Mouse (Mus musculus): Measurements from ENCODE around the gene Ptgds. TPM values are rescaled to one million over a fixed set of nuclear protein-coding genes. Genes with fewer than 3 reads are reported as not detected.
A peak's percentile ranks its signal among the peaks of the same experiment; 100 is the strongest.

Ptgds gene
- polyA plus RNA-seq, 1 experiment from 2014 or later: 13.1 TPM

DNA sequence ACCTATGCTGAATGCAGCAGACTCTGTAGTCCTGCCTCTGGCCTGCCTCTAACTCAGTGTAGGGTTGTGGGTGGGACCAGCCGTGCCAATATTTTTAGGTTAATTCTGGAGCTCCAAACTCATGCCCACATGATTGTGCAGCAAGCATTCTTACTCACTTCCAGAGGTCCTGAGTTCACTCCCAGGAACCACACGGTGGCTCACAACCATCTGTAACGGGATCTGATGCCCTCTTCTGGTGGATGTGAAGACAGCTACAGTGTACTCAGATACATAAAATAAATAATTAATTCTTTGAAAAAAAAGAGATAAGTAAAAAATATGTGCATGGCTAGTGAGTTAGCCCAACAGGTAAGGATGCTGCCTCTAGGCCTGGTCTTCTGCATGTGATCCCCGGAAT is 26.6 kb upstream of the Ptgds start:
- Histone ChIP-seq H3K9ac (ENCODE audit: low read depth, low read length) (no peak overlapping the region), H3K27me3 (ENCODE audit: insufficient read depth, low read length) (no peaks in the 10 kb centered on the region), H3K27ac (no peak overlapping the region), H3K4me3 (replicated peaks; ENCODE audit: low read depth, low read length) (no peak overlapping the region), H3K36me3 (ENCODE audit: insufficient read depth, low read length) (no peaks in the 10 kb centered on the region), H3K4me1 (replicated peaks; ENCODE audit: insufficient read depth, low read length) (peaks cover 7% of the 10 kb centered on the region), H3K4me2 (ENCODE audit: low read length) (no peak overlapping the region), H3K9me3 (replicated peaks; ENCODE audit: low read length) (no peaks in the 10 kb centered on the region)
- peak; percentile 83 for TF ChIP-seq CTCF (IDR thresholded peaks at IDR 0.05; ENCODE audit: low read depth)
- WGBS: 41% methylated on average over 4 of the region's 4 CpGs
- ATAC-seq (replicated peaks; ENCODE audit: low FRiP score, low read depth) (no peak), DNase-seq (ENCODE audit: low spot score) (peak; percentile 62)

DNA sequence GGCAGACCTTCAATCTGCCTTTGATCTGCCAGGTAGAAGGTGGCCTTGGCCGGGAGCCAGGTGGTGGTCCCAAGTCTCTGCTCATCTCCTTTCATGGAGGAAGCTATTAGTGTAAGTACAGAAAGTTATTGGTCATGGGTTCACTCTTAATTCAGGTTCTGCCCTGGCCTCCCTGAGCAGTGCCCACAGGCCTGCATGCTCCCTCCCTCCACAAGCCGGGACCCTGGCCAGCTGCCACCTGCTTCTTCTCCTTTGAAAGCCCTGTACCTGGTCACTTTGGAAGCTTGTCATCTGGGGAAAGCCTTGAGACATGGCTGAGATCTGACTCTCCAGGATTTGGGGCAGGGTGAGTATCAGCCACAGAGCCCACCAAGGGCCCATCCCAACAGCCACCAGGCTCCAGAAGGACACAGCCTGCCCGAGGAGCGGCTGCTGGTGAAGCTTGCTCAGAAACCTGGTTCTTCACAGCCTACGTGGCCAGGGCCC is 23.7 kb upstream of the Ptgds start, which contains the start of gene Lcn12:
Gene Lcn12, minus strand, starts transcription at position 436 of the 486 bp plus-strand sequence.
- no peak within 1 kb of the TSS for H3K4me3 ChIP-seq (replicated peaks; ENCODE audit: low read depth, low read length)
- H3K27ac ChIP-seq: no peak within 1 kb of the TSS
- no peaks in the 10 kb centered on the region for H3K9me3 ChIP-seq (replicated peaks; ENCODE audit: low read length)
- no peaks in the 10 kb centered on the region for H3K4me1 ChIP-seq (replicated peaks; ENCODE audit: insufficient read depth, low read length)
- no peak for ATAC-seq (replicated peaks; ENCODE audit: low FRiP score, low read depth)
- H3K4me2 ChIP-seq (ENCODE audit: low read length): no peak within 1 kb of the TSS
- DNase-seq (ENCODE audit: low spot score): no peak
- no peaks in the 10 kb centered on the region for H3K36me3 ChIP-seq (ENCODE audit: insufficient read depth, low read length)
- no peaks in the 10 kb centered on the region for H3K27me3 ChIP-seq (ENCODE audit: insufficient read depth, low read length)
- no peak within 1 kb of the TSS for H3K9ac ChIP-seq (ENCODE audit: low read depth, low read length)
- 85% methylated on average over 5 of the region's 5 CpGs for WGBS
- no peak for TF ChIP-seq CTCF (IDR thresholded peaks at IDR 0.05; ENCODE audit: low read depth)

DNA sequence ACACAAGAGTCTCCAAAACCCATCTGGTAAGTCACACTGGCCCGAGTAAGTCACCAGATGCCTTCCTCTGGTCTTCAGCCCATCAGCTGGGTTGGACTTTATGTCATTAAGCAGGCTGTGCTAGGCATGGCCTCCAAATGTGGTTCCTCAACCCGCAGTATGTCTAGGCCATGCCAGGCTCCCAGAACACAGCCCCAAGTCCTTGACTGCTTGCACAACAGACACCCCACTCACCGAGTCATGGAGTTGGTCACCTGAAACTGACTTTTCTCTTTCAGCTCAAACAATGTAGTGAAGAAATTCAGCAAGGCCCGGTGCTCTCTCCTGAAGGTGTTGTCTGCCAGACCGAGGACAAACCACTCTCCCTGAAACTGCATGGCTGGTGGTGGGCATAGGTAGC is 23.1 kb upstream of the Ptgds start:
- DNase-seq (ENCODE audit: low spot score): no peak
- H3K36me3 ChIP-seq (ENCODE audit: insufficient read depth, low read length): no peaks in the 10 kb centered on the region
- no peak for ATAC-seq (replicated peaks; ENCODE audit: low FRiP score, low read depth)
- no peak for TF ChIP-seq CTCF (IDR thresholded peaks at IDR 0.05; ENCODE audit: low read depth)
- no peak overlapping the region for H3K4me3 ChIP-seq (replicated peaks; ENCODE audit: low read depth, low read length)
- H3K4me2 ChIP-seq (ENCODE audit: low read length): no peak overlapping the region
- 78% methylated on average over 5 of the region's 5 CpGs for WGBS
- no peaks in the 10 kb centered on the region for H3K4me1 ChIP-seq (replicated peaks; ENCODE audit: insufficient read depth, low read length)
- no peaks in the 10 kb centered on the region for H3K9me3 ChIP-seq (replicated peaks; ENCODE audit: low read length)
- H3K9ac ChIP-seq (ENCODE audit: low read depth, low read length): no peak overlapping the region
- no peaks in the 10 kb centered on the region for H3K27me3 ChIP-seq (ENCODE audit: insufficient read depth, low read length)
- no peak overlapping the region for H3K27ac ChIP-seq

DNA sequence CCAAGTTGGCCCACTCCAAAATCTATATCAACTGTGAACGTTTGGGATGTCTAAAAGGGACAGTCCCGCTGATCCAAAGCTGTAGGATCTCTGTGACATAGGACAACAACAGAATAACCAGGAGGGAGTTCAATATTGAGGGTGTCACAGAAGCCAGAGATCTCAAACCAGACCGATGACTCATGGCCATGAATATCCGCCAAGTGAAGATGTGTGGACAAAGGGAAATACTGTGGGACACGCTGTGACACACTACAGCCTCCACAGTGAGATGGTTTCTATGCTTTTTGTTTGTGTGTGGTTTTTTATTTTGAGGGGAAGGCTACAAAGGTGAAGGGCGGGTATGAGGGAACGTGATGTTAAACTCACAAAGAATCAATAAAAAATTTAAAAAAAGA is 18.8 kb upstream of the Ptgds start:
- Histone ChIP-seq H3K9me3 (replicated peaks; ENCODE audit: low read length) (no peaks in the 10 kb centered on the region), H3K9ac (ENCODE audit: low read depth, low read length) (no peak overlapping the region), H3K27ac (no peak overlapping the region), H3K36me3 (ENCODE audit: insufficient read depth, low read length) (no peaks in the 10 kb centered on the region), H3K4me1 (replicated peaks; ENCODE audit: insufficient read depth, low read length) (no peaks in the 10 kb centered on the region), H3K27me3 (ENCODE audit: insufficient read depth, low read length) (no peaks in the 10 kb centered on the region; the same call in 1 of the 2 replicates), H3K4me3 (replicated peaks; ENCODE audit: low read depth, low read length) (no peak overlapping the region), H3K4me2 (ENCODE audit: low read length) (no peak overlapping the region)
- no peak for DNase-seq (ENCODE audit: low spot score)
- 79% methylated on average over 7 of the region's 7 CpGs for WGBS
- no peak for ATAC-seq (replicated peaks; ENCODE audit: low FRiP score, low read depth)
- TF ChIP-seq CTCF (IDR thresholded peaks at IDR 0.05; ENCODE audit: low read depth): no peak

DNA sequence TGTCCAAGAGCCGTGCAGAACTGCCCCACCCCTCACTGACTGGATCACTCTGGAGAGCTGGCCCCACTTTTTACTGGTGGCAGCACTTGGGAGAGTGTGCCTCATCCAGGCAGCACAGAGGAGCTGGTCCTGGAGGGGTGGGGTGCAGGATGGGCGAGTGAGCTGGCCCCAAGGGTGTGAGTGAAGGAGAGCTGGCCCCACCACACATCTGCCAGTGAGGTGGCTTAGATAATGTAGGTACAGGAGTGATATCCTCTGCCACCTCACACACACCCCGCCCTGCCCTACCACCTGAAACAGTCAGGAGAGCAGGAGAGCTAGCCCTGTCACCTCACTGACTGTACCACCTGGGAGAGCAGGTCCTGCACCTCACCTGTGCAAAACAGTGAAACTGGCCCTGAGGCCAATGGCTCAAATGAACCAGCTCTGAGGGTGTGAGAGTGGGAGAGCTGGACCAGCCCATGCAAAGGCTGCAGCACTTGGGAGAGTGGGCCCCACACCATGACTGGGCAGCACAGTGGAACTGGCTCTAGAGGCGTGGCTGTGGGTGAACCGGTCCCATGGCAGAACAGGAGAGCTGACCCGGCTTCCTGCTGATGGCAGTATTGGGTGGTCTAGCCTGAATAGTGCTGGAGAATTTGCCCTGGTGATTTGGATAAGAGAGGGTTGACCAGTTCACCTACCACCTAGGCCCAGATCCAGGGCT is 18.3 kb upstream of the Ptgds start:
- whole genome bisulfite sequencing: 62% methylated on average over 6 of the region's 6 CpGs
- Histone ChIP-seq H3K4me1 (replicated peaks; ENCODE audit: insufficient read depth, low read length) (no peaks in the 10 kb centered on the region), H3K4me3 (replicated peaks; ENCODE audit: low read depth, low read length) (no peak overlapping the region), H3K27ac (no peak overlapping the region), H3K9me3 (replicated peaks; ENCODE audit: low read length) (no peaks in the 10 kb centered on the region), H3K9ac (ENCODE audit: low read depth, low read length) (no peak overlapping the region), H3K4me2 (ENCODE audit: low read length) (no peak overlapping the region), H3K27me3 (ENCODE audit: insufficient read depth, low read length) (no peaks in the 10 kb centered on the region; the same call in 1 of the 2 replicates), H3K36me3 (ENCODE audit: insufficient read depth, low read length) (no peaks in the 10 kb centered on the region)
- no peak for TF ChIP-seq CTCF (IDR thresholded peaks at IDR 0.05; ENCODE audit: low read depth)
- no peak for ATAC-seq (replicated peaks; ENCODE audit: low FRiP score, low read depth)
- no peak for DNase-seq (ENCODE audit: low spot score)

DNA sequence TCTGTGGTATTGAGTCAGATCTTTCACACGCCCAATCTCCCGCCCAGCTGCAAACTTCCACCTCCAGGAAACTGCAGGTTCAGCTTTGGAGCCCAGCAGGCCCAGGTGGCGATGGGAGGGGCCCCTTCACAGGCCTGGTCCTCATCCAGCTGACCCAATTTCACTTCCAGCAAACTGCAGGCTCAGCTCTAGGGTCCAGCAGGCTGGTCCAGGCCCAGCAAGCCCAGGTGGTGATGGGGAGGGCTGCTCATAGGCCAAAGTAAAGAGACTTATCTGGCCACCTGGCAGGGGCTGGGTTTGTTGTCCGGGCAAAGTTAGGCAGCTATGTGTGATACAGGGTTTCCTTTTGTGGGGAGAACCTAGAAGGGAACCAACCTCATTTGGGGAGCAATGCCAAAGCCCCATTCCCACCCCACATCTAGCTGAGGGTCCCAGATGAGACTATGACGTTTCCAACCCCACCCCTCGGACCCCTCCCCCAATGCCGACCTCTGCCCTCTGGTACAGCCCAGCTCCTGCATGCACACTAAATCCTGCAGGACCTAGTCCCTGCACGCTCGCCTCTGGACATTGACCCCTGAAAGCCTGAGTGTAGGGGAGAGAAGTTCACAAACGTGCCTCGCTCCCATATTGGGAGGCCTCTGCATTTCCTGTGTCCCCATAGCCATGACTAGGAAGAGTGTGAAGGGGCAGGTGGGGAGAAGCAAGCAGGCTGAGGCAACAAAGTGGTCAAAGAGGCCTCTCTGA is 15.2 kb upstream of the Ptgds start:
- no peak for TF ChIP-seq CTCF (IDR thresholded peaks at IDR 0.05; ENCODE audit: low read depth)
- Histone ChIP-seq H3K36me3 (ENCODE audit: insufficient read depth, low read length) (no peaks in the 10 kb centered on the region), H3K27ac (no peak overlapping the region), H3K9ac (ENCODE audit: low read depth, low read length) (no peak overlapping the region), H3K4me1 (replicated peaks; ENCODE audit: insufficient read depth, low read length) (no peaks in the 10 kb centered on the region), H3K4me2 (ENCODE audit: low read length) (no peak overlapping the region), H3K27me3 (ENCODE audit: insufficient read depth, low read length) (no peaks in the 10 kb centered on the region; the same call in 1 of the 2 replicates), H3K9me3 (replicated peaks; ENCODE audit: low read length) (no peaks in the 10 kb centered on the region), H3K4me3 (replicated peaks; ENCODE audit: low read depth, low read length) (no peak overlapping the region)
- 58% methylated on average over 11 of the region's 11 CpGs for WGBS
- ATAC-seq (replicated peaks; ENCODE audit: low FRiP score, low read depth) (0 out of 2 replicates have a peak, but pooled peaks have one; percentile 50), DNase-seq (ENCODE audit: low spot score) (no peak)
